Mouse (Mus musculus): Measurements from ENCODE around the gene Nme9.

Gene Nme9

DNA sequence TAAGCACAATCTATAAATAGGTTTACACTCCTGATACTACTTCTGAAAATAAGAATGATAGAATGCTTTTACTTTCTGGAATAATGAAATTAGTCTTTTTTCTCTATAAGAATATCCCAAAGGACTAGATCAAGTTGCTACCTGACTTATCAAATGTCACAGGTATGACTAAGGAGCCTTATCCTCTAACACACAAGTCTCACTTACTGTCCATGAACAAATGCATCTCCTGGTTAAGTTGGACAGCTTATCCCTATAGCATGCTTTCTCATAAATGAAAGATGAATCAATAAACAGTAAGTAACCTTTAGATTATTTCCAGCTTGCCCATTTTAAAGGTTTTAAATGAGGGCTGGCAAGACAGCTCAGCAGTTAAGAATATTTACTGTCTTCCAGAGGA, 33.4 kb downstream of the Nme9 start:
- no peak for DNase-seq (ENCODE audit: low spot score)

DNA sequence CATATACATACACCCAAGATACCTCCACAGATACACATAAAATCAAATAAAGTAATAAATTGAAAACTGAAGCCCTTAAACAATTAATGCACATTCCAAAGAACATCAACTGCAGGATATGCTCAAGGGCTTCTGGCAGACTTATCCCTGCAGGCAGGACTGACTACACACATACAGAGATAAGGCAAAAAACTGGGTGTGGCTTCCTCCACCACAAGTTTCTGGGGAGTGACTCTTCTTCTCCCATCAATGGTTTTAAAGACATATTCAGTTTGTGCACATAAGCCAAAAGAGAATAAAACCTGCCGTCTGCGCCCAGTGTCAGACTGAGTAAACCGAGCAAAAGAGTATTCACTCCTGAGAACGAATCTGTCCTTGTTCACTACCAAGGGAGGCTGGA, 33.9 kb downstream of the Nme9 start:
- DNase-seq (ENCODE audit: low spot score): no peak

DNA sequence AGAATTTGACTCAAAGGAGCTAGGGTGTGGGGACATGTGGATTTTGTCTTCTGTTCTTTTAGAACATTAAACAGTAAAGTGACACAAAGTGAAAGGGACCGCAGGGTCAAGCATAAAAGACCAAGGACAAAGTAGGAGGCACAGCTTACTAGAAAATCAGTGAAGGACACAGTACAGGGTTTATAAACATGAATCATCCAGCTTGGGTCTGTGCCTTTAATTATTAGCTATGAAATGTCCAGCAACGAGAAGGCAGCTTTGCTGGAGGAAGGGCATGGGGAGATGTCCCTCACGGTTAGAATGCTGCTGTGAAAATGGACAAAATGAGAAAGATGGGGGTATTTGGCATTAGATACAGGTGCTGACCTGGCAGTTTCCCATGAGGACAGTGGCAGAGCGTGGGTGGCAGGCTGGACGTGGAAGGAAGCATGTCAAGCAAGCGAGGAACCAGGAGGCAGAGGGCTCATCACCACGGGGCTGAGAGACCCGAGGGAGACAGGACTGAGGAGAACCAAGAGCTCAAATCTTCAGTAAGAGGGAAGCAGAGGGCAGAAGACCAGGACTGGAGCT, 35.9 kb downstream of the Nme9 start:
- DNase-seq (ENCODE audit: low spot score): no peak

- no peak for DNase-seq (ENCODE audit: low spot score)
Observed at GRCm38 (mm10) chr9:99487841-99488240, 36.6 kb downstream of the Nme9 start.

GRCm38 (mm10) chr9:99491050-99491449, 39.8 kb downstream of the Nme9 start:
- no peak for DNase-seq (ENCODE audit: low spot score)

DNA sequence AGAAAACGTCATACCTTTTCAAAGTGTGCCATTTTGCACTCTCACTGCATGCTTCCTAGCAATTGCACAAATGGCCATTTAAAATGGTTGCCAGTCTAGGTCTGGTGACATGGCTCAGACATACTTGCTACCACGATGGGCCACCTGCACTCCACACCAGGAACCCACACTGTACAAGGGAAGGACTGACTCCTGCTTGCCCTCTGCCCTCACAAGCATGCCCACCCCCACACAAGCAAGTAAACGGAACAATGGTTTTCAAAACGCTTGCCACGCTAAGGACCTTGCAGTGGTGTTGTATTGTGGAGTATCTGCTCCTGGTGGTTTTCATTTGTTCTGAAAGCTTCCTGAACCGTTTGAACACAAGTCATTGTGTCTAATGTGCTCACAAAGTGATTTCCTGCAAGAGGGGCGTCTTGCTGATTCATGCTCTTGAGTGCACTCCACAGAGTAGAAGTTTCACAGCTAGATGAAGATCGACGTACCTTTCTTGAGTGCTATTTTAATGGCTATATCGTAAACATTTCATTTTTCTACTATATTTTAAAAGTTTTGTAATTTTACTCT, 41.4 kb downstream of the Nme9 start:
- no peak for DNase-seq (ENCODE audit: low spot score)

DNA sequence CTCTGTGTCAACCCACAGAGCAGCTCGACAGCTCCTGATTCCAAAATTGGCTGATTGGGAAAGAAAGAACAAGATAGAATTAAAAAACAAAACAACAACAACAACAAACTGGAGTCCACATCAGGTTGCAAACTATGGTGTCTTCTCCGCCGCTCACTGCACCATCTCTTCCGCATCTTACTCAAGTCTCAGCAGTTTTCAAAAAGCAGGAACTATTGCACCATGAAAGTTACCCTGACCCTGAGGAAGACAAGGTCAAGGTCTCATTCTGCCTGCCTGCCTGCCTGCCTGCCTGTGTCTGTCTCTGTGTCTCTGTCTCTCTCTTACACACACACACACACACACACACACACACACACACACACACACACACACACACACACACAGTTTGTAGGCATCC, 48.1 kb downstream of the Nme9 start:
- no peak for DNase-seq (ENCODE audit: low spot score)

GRCm38 (mm10) chr9:99505875-99506274, 54.6 kb downstream of the Nme9 start:
- DNase-seq (ENCODE audit: low spot score): no peak

All from testis, postnatal 10 days (tissue).